ENCODE assay signal across 23 mouse cellular contexts in the genomic region with DNA sequence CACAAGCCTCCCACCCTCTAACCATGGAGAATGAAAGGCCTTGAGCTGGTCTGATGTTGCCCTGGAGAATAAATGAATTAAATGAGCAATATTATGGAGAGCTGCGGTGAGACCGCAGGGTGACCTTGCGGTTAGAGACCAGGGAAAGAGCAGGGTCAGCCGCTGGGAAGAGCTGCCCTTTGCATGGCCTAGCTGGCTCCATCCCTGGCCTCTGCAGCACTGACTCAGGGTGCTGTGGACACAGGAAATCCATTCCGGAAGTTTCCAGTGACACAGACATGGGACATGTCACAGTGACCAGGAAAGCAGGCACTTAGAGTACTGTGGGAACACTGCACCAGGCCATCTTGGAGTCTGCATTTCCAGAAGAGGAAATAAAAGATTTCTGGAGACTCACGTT. TPM values are rescaled to one million over a fixed set of nuclear protein-coding genes. Genes with fewer than 3 reads are reported as not detected.
DNase-seq lines count a peak whose midpoint lies in the region; ATAC-seq lines count a peak whose summit lies in the region.
"Had no signal": no experiment of that assay in that cellular context is flagged by ENCODE, and none has a peak within 500 bp of the region (broad histone marks: within the 10 kb centered on the region; RNA-seq: fewer than 3 reads in every experiment).

No protein-coding gene starts in this region.

- WGBS in kidney, embryonic 14.5 days = 85% methylated on average over 6 of the region's 6 CpGs

- no peak overlapping the region for H3K27ac ChIP-seq in kidney, embryonic 14.5 days (ENCODE audit: low read depth, low read length)
- H3K27ac ChIP-seq: forebrain, embryonic 10.5 days; gastrocnemius, adult 2 months; heart, embryonic 13.5 days; hindbrain, postnatal 0 days; limb, embryonic 12.5 days; liver, embryonic 13.5 days; lung, embryonic 15.5 days had no signal

- H3K4me3 ChIP-seq in kidney, embryonic 14.5 days (ENCODE audit: low read length) = no peak overlapping the region
- H3K4me3 ChIP-seq: forebrain, embryonic 10.5 days; gastrocnemius, adult 2 months; heart, embryonic 13.5 days; limb, embryonic 12.5 days; liver, embryonic 13.5 days; lung, embryonic 15.5 days; megakaryocyte, embryonic 14.5 days had no signal

- H3K4me2 ChIP-seq in kidney, embryonic 14.5 days (replicated peaks; ENCODE audit: low read depth, low read length) = no peak overlapping the region
- H3K4me2 ChIP-seq: heart, embryonic 13.5 days; limb, embryonic 12.5 days; liver, embryonic 13.5 days; lung, embryonic 15.5 days had no signal

- H3K4me1 ChIP-seq in kidney, embryonic 14.5 days (ENCODE audit: control insufficient read depth, insufficient read depth, low read length) = no peaks in the 10 kb centered on the region

- no peaks in the 10 kb centered on the region; the same call in 1 of the 2 replicates for H3K27me3 ChIP-seq in kidney, embryonic 14.5 days (ENCODE audit: control insufficient read depth, insufficient read depth, low read length)
- H3K27me3 ChIP-seq: liver, embryonic 13.5 days; lung, embryonic 15.5 days had no signal

- peak; percentile 41 to 54 for DNase-seq in kidney, adult 8-10 months
- peak; percentile 87 to 89 for DNase-seq in adrenal gland, adult (ENCODE audit: inconsistent age in 2 of 2, low spot score in 1 of 2)
- peak; percentile 88 for DNase-seq in adrenal gland, adult 2 months
- peak; percentile 59 for DNase-seq in kidney, postnatal 10 days
- no peak for DNase-seq in spleen, postnatal 4 days (ENCODE audit: low spot score in 2 of 2)
- DNase-seq in thymus, postnatal 36 days = no peak
- DNase-seq: cerebellum, adult 8-10 months; gastrocnemius, adult 2 months; heart, postnatal 4 days; liver, embryonic 13.5 days; retina, postnatal 1 day; thymus, postnatal 14 days had no signal

- no peak overlapping the region for H3K9ac ChIP-seq in kidney, embryonic 14.5 days (ENCODE audit: low read depth, low read length)
- H3K9ac ChIP-seq: heart, embryonic 13.5 days; limb, embryonic 12.5 days; liver, embryonic 13.5 days; lung, embryonic 15.5 days had no signal

- no peaks in the 10 kb centered on the region for H3K36me3 ChIP-seq in kidney, embryonic 14.5 days (ENCODE audit: control insufficient read depth, insufficient read depth, low read length)
- H3K36me3 ChIP-seq: forebrain, embryonic 10.5 days; heart, embryonic 13.5 days; limb, embryonic 12.5 days; liver, embryonic 13.5 days; lung, embryonic 15.5 days had no signal

- H3K9me3 ChIP-seq in kidney, embryonic 14.5 days (ENCODE audit: control insufficient read depth, low read length) = no peaks in the 10 kb centered on the region
- H3K9me3 ChIP-seq: forebrain, embryonic 10.5 days; heart, embryonic 13.5 days; limb, embryonic 12.5 days; liver, embryonic 13.5 days; lung, embryonic 15.5 days; megakaryocyte, embryonic 14.5 days had no signal

- no peak for ATAC-seq in kidney, embryonic 14.5 days (ENCODE audit: low FRiP score, low TSS enrichment)
- ATAC-seq: hindbrain, postnatal 0 days; midbrain, embryonic 16.5 days had no signal

RNA-seq across cellular contexts. Expression of a gene that starts 14.1 kb away (rescaled TPM):
- 0.12 and 0.14 TPM in 2 replicates for polyA plus RNA-seq in kidney, embryonic 14.5 days (2014; fragmentation: Nextera tagmentation; extraction: Ambion mirVana)
- total RNA-seq in adrenal gland, adult 2 months (2021) = 10 to 100 TPM; 12.3 to 12.4 TPM
- polyA plus RNA-seq in adrenal gland, adult 2 months (2012; rRNA removed) = 4.1 and 6.4 TPM in 2 replicates
- total RNA-seq: granulocyte monocyte progenitor cell, adult 5-6 weeks; neutrophil, adult 5-6 weeks had no signal
- polyA plus RNA-seq: liver, embryonic 13.5 days had no signal

RNA-seq across cellular contexts. Expression of a gene that starts 54.0 kb away (rescaled TPM):
- not detected in 2 replicates for polyA plus RNA-seq in kidney, embryonic 14.5 days (2014; fragmentation: Nextera tagmentation; extraction: Ambion mirVana)
- total RNA-seq in adrenal gland, adult 2 months (2021) = not detected
- polyA plus RNA-seq in adrenal gland, adult 2 months (2012; rRNA removed) = 0.24 and 0.36 TPM in 2 replicates
- total RNA-seq: granulocyte monocyte progenitor cell, adult 5-6 weeks; heart, postnatal 4 days; layer of hippocampus, postnatal 10 days; neutrophil, adult 5-6 weeks had no signal
- polyA plus RNA-seq: forebrain, embryonic 10.5 days; heart, embryonic 13.5 days; hindbrain, postnatal 0 days; limb, embryonic 12.5 days had no signal

Comparison
In these comparisons a context has a peak if more than half of its experiments do, and no peak if none do; other contexts are left out.
1. DNase-seq: peak in kidney, adult 8-10 months (2 of 2), adrenal gland, adult (2 of 2), adrenal gland, adult 2 months (single experiment) and kidney, postnatal 10 days (single experiment); none in spleen, postnatal 4 days (0 of 2) and thymus, postnatal 36 days (0 of 2).